Mouse (Mus musculus): ENCODE results near the gene Kctd21.

- TF ChIP-seq CTCF (IDR thresholded peaks at IDR 0.05; ENCODE audit: low read depth, low read length) (no peak), POLR2A (IDR thresholded peaks at IDR 0.05; ENCODE audit: extremely low read depth, insufficient read depth, low read length) (no peak)
Observed at GRCm38 (mm10) chr7:97302876-97303275, 29.3 kb upstream of the Kctd21 start.
